Mouse (Mus musculus) heart, postnatal 14 days (tissue): ENCODE data around the gene Ngf. TPM values are rescaled to one million over a fixed set of nuclear protein-coding genes. Genes with fewer than 3 reads are reported as not detected.

Source experiments
- DNase-seq, 2 experiments: peaks; one replicate each; pipeline ENCODE4 v3.0.0; 2021 to 2022
- intact Hi-C: fragments of 180-260 bp; cut with DNase I; formaldehyde crosslinking; loops from one replicate; pipeline ENCODE4 v1.15.1; 2025
- total RNA-seq, 2 experiments: library from RNA; stranded (reverse); gene quantifications; 2 replicates each; pipeline ENCODE4 v1.2.3; 2021

The Ngf gene
- total RNA-seq, 2 experiments from 2014 or later: 5.1 to 5.7 TPM

- no peak for DNase-seq
- intact Hi-C loops: no loop called here
Measured at GRCm38 (mm10) chr3:102505129-102505528, 35.4 kb downstream of the Ngf start.

DNA sequence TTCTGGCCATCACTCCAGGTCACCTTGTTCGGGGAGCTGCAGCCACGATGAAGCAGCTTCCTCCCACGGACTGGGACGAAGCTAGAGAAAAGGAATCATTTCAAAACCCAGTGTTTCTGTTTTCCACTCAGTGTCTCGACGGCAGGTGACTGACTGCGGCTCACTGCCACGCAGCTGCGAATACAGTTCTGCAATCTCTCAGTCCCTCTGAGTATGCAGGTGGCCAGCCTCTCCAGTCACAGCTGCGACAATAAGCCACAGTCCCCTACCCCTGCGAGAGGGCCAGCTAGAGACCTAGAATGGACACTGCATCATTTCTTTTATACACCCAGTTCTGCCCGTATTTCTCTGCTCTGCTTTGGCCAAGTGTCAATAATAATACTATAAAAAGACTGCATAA lies 36.3 kb downstream of the Ngf start:
- intact Hi-C loops: no loop called here
- DNase-seq: no peak

DNA sequence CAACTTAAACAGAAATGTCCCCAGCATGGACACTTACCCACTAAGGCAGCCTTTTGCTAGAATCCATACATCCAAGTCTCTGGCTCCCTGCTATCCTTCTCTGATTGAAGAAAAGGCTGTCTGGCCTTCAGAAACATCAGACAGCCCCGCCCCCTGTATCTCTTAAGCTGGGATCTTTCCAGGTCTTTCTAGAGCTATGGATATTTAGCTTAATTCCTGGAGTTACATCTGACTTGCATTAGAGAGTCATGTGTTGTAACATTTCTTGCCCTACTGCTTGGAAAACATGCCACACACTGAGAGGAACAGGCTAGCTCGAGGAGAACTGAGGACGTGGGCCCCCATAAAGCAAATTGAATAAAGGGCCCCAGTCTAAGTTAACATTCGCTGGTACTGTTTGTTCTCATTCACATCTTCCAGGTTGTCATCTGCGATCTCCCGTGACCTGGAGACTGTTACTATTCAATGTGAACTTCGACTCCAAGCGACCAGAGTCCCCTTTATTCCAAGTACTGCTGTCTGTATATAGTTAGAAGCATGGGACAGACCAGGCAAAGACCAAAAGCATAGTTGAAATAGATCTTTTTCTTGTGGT lies 38.0 kb downstream of the Ngf start:
- DNase-seq: no peak
- intact Hi-C loops: no loop called here

- intact Hi-C loops: no loop called here
- no peak for DNase-seq
Measured at GRCm38 (mm10) chr3:102508455-102508854, 38.7 kb downstream of the Ngf start.

GRCm38 (mm10) chr3:102509601-102510000 lies 39.9 kb downstream of the Ngf start:
- DNase-seq: no peak
- intact Hi-C loops: no loop called here

DNA sequence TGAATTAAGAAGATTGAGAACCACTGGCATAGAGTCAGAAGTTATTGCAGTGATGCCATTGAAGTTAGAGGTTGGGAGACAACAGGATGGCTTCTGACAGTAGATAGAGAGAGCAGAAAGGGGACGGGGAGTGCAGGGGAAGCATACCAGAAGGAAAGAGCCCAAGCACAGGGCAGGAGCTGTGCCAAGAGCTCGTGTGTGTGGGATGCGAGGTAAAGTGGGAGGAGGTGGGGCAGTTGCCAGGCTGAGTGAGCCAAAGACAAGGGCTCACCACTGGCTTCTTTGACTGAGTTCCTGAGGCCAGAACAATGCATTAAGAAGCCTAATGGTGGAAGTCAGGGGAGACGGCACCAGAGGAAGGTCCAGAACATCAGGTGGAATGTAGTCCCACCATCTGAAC lies 47.2 kb downstream of the Ngf start:
- no peak for DNase-seq
- intact Hi-C loops: no loop called here

GRCm38 (mm10) chr3:102521061-102521460 lies 51.3 kb downstream of the Ngf start:
- DNase-seq: no peak
- intact Hi-C loops: no loop called here

DNA sequence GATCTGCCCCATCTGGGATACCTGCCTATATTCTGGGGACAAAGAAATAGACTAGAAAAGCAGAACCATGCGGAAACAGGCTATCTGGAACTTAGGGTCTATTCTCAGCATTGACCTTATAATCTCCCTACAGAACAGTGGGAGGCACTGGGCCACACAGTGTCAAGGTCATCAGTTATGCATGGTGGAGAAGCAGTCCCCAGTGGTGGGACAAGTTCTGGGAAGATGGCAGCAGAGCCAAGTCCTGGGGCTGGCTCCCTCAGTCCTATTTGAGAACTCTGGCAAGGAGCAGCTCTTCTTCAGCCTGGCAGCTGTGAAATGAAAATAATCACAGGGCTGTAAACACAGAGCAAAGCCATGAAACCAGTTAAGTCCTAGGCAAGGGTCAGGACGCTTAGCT lies 54.0 kb downstream of the Ngf start:
- DNase-seq: no peak
- intact Hi-C loops: no loop called here

GRCm38 (mm10) chr3:102524951-102525350 lies 55.2 kb downstream of the Ngf start:
- intact Hi-C loops: no loop called here
- no peak for DNase-seq

DNA sequence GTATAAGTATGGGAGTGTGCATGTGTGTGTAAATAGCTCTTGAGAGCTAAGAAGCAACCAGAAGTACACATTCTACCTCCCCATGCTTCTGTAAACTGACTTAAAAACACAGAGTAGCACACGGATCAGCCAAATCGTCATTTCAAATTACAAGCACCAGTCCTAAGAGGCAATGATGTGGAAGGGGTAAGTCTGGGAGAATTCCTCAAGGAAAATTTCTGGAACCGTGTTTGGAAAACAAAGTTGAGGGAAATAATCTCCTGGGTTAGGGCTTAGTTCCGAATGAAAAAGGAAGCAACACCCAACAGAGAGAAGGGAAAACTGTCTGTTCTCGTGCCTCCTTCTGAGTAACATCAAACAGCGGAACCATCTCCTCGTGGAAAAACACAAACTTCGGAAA lies 56.1 kb downstream of the Ngf start:
- intact Hi-C loops: no loop called here
- no peak for DNase-seq

GRCm38 (mm10) chr3:102526481-102526880 lies 56.8 kb downstream of the Ngf start:
- intact Hi-C loops: no loop called here
- peak; percentile 66 to 70 for DNase-seq

DNA sequence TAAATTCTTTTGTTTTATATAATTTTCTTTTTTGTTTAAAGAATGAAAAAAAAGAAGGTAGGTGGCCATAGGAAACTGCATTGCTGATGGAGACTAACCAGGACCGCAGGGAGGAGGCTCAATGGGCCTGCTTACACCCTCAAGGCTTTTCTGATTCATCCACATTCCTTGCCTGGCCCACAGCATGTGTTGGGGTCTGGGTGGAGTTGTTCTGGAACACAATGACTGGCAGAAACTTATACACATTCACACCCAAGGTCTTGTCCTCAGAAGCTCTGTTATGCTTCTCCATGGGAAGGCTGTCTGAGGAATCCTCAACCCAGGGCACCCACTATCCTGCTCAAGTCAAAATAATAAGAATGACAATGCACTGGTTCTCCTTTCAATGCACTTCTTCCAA lies 65.0 kb downstream of the Ngf start:
- DNase-seq: no peak
- intact Hi-C loops: no loop called here

DNA sequence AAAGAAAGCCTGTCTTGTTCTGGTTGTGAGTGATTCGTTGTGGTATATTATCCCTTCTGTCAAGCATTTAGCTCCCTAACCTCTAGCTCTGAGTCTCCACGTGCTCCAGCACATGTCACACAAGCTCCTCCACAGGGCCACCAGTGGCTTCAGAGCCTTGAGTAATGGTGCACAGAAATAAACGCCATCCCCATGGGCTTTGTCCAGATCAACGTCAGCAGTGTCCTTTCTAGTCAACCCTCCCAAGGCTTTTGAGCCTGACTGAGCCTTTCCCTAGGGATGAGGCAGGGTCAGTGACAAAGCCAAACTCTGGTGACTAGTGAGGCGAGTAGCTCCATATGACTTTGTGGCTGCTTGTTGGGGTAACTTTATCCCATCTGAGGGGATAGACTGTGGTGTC lies 73.9 kb downstream of the Ngf start:
- peak in 1 of 2 experiments; percentile 23 for DNase-seq
- intact Hi-C loops: no loop called here

DNA sequence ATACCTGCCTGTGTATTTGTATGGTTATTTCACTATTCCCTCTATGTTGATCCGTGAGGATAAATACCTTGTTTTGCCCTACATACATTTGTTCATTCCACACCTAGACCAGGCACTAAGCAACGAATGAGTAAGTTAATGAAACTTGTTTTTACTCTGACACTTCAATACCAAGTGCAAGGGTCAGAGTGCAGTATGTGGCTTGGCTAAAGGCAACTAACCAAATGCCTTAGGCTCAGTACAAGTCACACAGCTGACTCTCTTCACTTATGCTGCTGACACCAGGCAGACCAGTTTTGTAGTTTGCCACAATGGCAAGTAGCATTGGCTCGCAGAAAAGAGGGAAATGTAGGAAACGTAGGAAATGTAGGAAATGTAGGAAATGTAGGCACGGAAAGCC lies 77.8 kb downstream of the Ngf start:
- intact Hi-C loops: no loop called here
- DNase-seq: no peak

- DNase-seq: no peak
- intact Hi-C loops: no loop called here
Measured at GRCm38 (mm10) chr3:102553935-102554670, 84.4 kb downstream of the Ngf start.

DNA sequence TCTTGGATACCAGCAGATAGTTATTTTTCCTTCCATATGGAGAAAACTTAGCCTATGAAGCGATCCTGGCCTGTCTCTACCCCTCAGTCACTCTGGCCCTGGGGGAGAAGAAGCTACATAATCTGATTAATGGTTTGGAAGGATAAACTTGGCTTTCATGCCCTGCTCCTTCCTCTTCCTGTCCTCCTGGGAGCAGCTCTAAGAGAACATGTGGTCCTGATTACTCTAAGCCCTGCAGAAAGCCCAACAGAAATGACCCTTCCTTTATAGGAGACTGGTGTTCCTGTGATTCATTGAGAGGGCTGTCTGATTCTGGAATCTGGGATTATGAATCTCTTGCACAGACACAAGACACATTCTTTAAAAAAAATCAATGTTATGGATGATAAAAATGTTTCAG lies 86.4 kb downstream of the Ngf start:
- no peak for DNase-seq
- intact Hi-C loops: no loop called here

GRCm38 (mm10) chr3:102556645-102557044 lies 86.9 kb downstream of the Ngf start:
- intact Hi-C loops: no loop called here
- DNase-seq: no peak
